Mouse (Mus musculus) telencephalon, adult 2 months (tissue): ENCODE measurements around the gene Sstr4.

Experiments used
- DNase-seq: peaks from one replicate; pipeline ENCODE4 v3.0.0-alpha.2; 2011; ENCODE audit warnings: low read depth, low spot score

The Sstr4 gene

GRCm38 (mm10) chr2:148395131-148396051 lies at the start of gene Sstr4:
Gene Sstr4, plus strand, starts transcription at chr2:148395344.
- no peak for DNase-seq

GRCm38 (mm10) chr2:148345373-148345772 lies 49.8 kb upstream of the Sstr4 start:
- DNase-seq: no peak

- DNase-seq: no peak
Observed at GRCm38 (mm10) chr2:148346976-148347375, 48.2 kb upstream of the Sstr4 start.

GRCm38 (mm10) chr2:148349509-148350307 lies 45.4 kb upstream of the Sstr4 start:
- DNase-seq: no peak

- DNase-seq: no peak
Observed at GRCm38 (mm10) chr2:148350460-148350859, 44.7 kb upstream of the Sstr4 start.

GRCm38 (mm10) chr2:148352655-148353054 lies 42.5 kb upstream of the Sstr4 start:
- no peak for DNase-seq

- DNase-seq: no peak
Observed at GRCm38 (mm10) chr2:148357145-148357544, 38.0 kb upstream of the Sstr4 start.

- peak; percentile 85 for DNase-seq
Observed at GRCm38 (mm10) chr2:148364536-148364935, 30.6 kb upstream of the Sstr4 start.

GRCm38 (mm10) chr2:148365227-148365626 lies 29.9 kb upstream of the Sstr4 start:
- DNase-seq: no peak

GRCm38 (mm10) chr2:148371743-148372630 lies 23.2 kb upstream of the Sstr4 start:
- DNase-seq: no peak

- no peak for DNase-seq
Observed at GRCm38 (mm10) chr2:148373602-148374071, 21.5 kb upstream of the Sstr4 start.

- no peak for DNase-seq
Observed at GRCm38 (mm10) chr2:148375326-148376150, 19.6 kb upstream of the Sstr4 start.

- no peak for DNase-seq
Observed at GRCm38 (mm10) chr2:148378817-148379342, 16.3 kb upstream of the Sstr4 start.

- no peak for DNase-seq
Observed at GRCm38 (mm10) chr2:148379899-148380413, 15.2 kb upstream of the Sstr4 start.

- no peak for DNase-seq
Observed at GRCm38 (mm10) chr2:148381076-148381475, 14.1 kb upstream of the Sstr4 start.

- no peak for DNase-seq
Observed at GRCm38 (mm10) chr2:148386476-148386875, 8.7 kb upstream of the Sstr4 start.

GRCm38 (mm10) chr2:148386927-148387326 lies 8.2 kb upstream of the Sstr4 start:
- no peak for DNase-seq

- peak; percentile 68 for DNase-seq
Observed at GRCm38 (mm10) chr2:148387652-148388581, 7.2 kb upstream of the Sstr4 start.

GRCm38 (mm10) chr2:148393149-148393548 lies 2.0 kb upstream of the Sstr4 start:
- DNase-seq: no peak
